Mouse (Mus musculus) E14TG2a.4 (cell line): ENCODE results near the gene Emilin3.
A peak's percentile ranks its signal among the peaks of the same experiment; 100 is the strongest.

Experiments used
- H3K27me3 ChIP-seq: 2 replicates; pipeline ENCODE4 v1.6.1; 2014; ENCODE audit warnings: low read length, control low read depth; ENCODE audit not compliant: insufficient read depth
- H3K36me3 ChIP-seq: 2 replicates; pipeline ENCODE4 v1.6.1; 2014; ENCODE audit warnings: low read length, control low read depth; ENCODE audit not compliant: insufficient read depth
- H3K4me1 ChIP-seq: replicated peaks from 2 replicates; pipeline ENCODE4 v1.6.1; 2014; ENCODE audit warnings: low read depth, low read length, control low read depth
- H3K4me3 ChIP-seq: replicated peaks from 2 replicates; pipeline ENCODE4 v1.5.1; 2014; ENCODE audit warnings: mild to moderate bottlenecking, low read length
- H3K9me3 ChIP-seq: 2 replicates; pipeline ENCODE4 v1.6.1; 2014; ENCODE audit warnings: low read length, control low read depth
- CTCF ChIP-seq: conservative IDR thresholded peaks from 2 replicates; pipeline ENCODE4 v1.5.1; 2014; ENCODE audit warnings: low read length
- NANOG ChIP-seq: IDR thresholded peaks from 2 replicates; pipeline ENCODE4 v1.6.1; 2014; ENCODE audit warnings: borderline replicate concordance, low read length, mixed read lengths
- POU5F1 ChIP-seq: IDR thresholded peaks from 2 replicates; pipeline ENCODE4 v1.6.1; 2014; ENCODE audit warnings: low read length, borderline replicate concordance

Gene Emilin3

DNA sequence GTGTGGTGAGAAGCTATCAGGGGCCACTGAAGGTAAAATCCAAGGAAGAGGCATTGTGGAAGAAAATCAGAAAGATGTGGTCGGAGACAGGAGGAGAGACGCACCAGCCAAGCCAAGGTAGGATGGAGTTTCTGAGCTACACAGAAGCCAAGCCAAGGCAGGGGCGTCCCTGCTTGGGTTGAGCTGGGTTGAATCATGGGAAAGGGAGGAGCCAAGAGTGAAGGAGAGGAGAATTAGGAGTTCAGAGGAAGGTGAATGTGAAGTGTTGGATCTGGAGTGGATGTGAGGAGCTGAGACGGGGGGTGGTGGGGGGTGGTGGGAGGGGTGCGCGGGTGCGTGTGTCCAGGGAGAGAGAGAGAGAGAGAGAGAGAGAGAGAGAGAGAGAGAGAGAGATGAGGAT is 9.2 kb upstream of the Emilin3 start:
- TF ChIP-seq NANOG (no peak), POU5F1 (no peak), CTCF (no peak)
- Histone ChIP-seq H3K9me3 (peaks cover 3% of the 10 kb centered on the region; the same call in 1 of the 2 replicates), H3K36me3 (no peaks in the 10 kb centered on the region), H3K4me1 (peaks cover 15% of the 10 kb centered on the region), H3K27me3 (peaks cover 56% of the 10 kb centered on the region), H3K4me3 (no peak overlapping the region)

DNA sequence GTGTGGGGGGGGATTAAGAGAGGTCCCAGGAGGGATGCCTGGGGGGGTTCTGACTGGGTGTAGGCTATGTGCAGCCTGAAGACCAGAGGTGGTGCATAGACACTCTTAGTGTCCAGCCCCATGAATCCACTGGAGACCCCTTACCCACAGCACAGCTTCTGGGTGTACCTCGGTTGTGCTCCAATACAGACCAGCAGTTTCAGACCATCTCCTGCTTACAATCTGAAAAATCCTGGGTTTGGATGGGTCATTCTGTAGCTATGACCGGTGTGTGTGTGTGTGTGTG is 6.7 kb upstream of the Emilin3 start:
- Histone ChIP-seq H3K36me3 (no peaks in the 10 kb centered on the region), H3K27me3 (peaks cover 67% of the 10 kb centered on the region), H3K4me1 (peaks cover 21% of the 10 kb centered on the region), H3K9me3 (peaks cover 3% of the 10 kb centered on the region; the same call in 1 of the 2 replicates), H3K4me3 (no peak overlapping the region)
- TF ChIP-seq NANOG = no peak
- no peak for TF ChIP-seq POU5F1
- TF ChIP-seq CTCF = no peak

DNA sequence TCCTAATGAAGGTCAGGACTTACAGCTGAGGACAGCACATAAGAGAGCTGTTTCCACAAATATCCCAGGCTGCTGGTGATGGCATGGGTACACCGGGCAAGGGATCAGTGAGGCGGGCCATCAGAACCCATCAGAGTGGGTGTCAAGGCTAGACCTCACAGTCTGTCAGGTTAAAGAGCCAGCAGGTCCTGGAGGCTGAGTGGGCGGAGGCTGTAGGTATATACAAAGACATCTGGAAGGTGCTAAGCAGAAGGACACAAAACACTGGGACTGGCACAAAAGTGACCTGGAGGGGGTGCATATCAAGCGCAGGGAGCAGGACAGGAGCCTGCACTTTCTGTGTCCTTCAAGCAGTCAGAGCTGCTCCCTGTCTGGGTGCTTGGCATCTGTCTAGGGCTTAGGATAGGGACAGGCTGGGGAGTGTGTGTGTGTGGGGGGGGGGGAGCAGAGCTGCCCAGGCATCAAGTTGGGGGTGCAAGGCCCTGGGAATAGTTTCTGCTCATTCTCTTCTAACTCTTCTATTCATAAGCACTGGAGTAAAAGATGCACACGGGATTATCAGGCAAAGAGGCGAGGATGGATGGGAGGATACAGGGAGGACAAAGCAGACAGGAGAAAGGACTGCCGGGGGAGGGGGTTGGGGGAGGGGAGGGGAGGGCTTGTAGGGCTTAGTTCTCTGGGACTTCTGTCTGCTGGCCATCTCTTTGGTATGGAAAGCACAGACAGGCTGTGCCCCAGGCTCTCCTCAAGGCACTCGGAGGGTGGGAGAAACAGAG is 6.2 kb upstream of the Emilin3 start:
- no peak overlapping the region for H3K4me3 ChIP-seq
- TF ChIP-seq NANOG (no peak), CTCF (no peak), POU5F1 (no peak)
- peaks cover 3% of the 10 kb centered on the region; the same call in 1 of the 2 replicates for H3K9me3 ChIP-seq
- H3K4me1 ChIP-seq = peaks cover 21% of the 10 kb centered on the region
- H3K27me3 ChIP-seq = peaks cover 72% of the 10 kb centered on the region
- H3K36me3 ChIP-seq = no peaks in the 10 kb centered on the region

- Histone ChIP-seq H3K36me3 (no peaks in the 10 kb centered on the region), H3K9me3 (peaks cover 3% of the 10 kb centered on the region; the same call in 1 of the 2 replicates), H3K27me3 (peaks cover 74% of the 10 kb centered on the region), H3K4me3 (no peak overlapping the region), H3K4me1 (peaks cover 25% of the 10 kb centered on the region)
- no peak for TF ChIP-seq NANOG
- no peak for TF ChIP-seq CTCF
- no peak for TF ChIP-seq POU5F1
Measured at GRCm38 (mm10) chr2:160917313-160917712, 5.2 kb upstream of the Emilin3 start.

DNA sequence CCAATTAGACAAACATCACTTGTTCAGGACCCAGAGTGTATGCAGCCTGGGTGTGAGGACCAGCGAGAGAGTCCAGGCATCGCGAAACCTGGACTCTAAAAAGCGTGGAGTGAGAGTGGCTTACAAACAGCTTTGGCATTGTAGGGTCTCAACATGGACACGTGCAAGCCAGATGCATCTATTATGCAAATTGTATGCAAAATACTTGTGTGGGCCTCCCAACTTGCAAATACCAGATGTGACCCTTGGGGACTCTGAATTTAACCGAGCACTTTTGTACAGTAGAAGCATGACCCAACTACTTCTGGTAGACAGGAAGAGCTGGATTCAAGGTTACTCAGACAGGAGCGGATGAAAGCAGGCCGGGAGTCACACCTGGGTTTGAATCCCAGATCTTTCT is 4.6 kb upstream of the Emilin3 start:
- Histone ChIP-seq H3K36me3 (no peaks in the 10 kb centered on the region), H3K27me3 (peaks cover 74% of the 10 kb centered on the region), H3K4me3 (no peak overlapping the region), H3K4me1 (peaks cover 22% of the 10 kb centered on the region), H3K9me3 (peaks cover 3% of the 10 kb centered on the region; the same call in 1 of the 2 replicates)
- no peak for TF ChIP-seq CTCF
- no peak for TF ChIP-seq NANOG
- no peak for TF ChIP-seq POU5F1

- TF ChIP-seq POU5F1 (no peak), NANOG (no peak), CTCF (no peak)
- Histone ChIP-seq H3K4me1 (peaks cover 24% of the 10 kb centered on the region), H3K36me3 (no peaks in the 10 kb centered on the region)
Measured at GRCm38 (mm10) chr2:160915821-160916610, 3.9 kb upstream of the Emilin3 start.

DNA sequence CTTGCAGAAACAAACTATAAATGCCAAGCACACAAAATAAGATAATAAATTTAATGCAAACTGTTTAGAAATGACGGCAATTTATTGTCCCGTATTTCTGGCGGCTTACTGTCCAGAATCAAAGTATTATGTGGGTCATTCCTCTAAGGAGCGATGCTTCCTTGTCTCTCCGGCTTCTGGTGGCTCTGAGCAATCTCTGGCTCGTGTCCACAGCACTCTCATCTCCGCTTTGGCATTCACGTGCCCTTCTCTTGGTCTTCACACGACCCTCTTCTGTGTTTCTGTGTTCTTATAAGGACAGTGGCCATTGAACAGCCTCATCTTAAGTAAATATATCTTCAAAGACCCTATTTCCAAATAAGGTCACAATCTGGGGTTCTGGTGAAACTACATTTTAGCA is 2.5 kb upstream of the Emilin3 start:
- Histone ChIP-seq H3K9me3 (no peaks in the 10 kb centered on the region), H3K4me3 (no peak overlapping the region), H3K36me3 (no peaks in the 10 kb centered on the region), H3K27me3 (peaks cover 83% of the 10 kb centered on the region), H3K4me1 (peaks cover 24% of the 10 kb centered on the region)
- TF ChIP-seq NANOG (no peak), CTCF (no peak), POU5F1 (no peak)

More at GRCm38 (mm10) chr2:160915821-160916610, 3.9 kb upstream of the Emilin3 start:
- H3K9me3 ChIP-seq = peaks cover 3% of the 10 kb centered on the region; the same call in 1 of the 2 replicates
- H3K4me3 ChIP-seq = no peak overlapping the region
- peaks cover 80% of the 10 kb centered on the region for H3K27me3 ChIP-seq

DNA sequence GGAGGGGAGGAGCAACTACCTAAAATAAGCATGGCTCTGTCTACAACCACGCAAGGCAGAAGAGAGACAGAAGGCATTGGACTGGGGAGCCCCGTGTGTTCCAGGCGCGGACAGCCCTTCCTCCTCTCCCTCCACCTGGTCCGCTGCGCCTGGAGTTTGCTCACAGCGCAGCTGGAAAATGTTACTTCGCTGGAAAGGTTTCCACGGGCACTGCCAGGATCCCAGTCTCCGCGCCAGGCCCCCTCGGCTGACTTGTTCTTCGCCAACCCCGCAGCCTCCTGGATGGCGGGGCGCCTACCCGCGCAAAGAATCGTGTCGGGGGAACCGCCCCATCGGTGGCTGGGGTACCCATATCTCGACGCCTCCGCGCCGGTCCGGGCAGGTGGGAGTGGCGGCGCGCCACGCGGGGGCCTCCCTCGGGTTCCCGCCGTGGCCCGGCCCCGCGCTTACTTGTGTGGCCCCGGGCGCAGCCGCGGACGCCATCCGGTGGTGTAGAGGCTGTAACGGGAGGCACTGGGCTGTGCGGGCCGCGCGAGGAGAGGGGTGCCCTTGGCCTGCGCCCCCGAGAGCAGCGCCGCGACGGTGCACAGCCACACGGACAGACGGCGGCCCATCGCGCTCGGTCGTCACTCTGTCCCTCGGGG is 448 bp downstream of the Emilin3 start:
- peaks cover 100% of the 10 kb centered on the region for H3K27me3 ChIP-seq
- H3K4me3 ChIP-seq = peak overlapping the region; percentile 78
- H3K36me3 ChIP-seq = no peaks in the 10 kb centered on the region
- TF ChIP-seq NANOG (no peak), CTCF (no peak), POU5F1 (no peak)
- H3K9me3 ChIP-seq = no peaks in the 10 kb centered on the region
- peaks cover 27% of the 10 kb centered on the region for H3K4me1 ChIP-seq
